Mouse (Mus musculus): ENCODE data around the gene Ube2l3. TPM values are rescaled to one million over a fixed set of nuclear protein-coding genes. Genes with fewer than 3 reads are reported as not detected.

Ube2l3 gene
- polyA plus RNA-seq, 1 experiment from 2014 or later = 348 TPM

GRCm38 (mm10) chr16:17204990-17205389 is 2.5 kb upstream of the Ube2l3 start:
- no peak overlapping the region for H3K27ac ChIP-seq
- ATAC-seq (ENCODE audit: insufficient number of reproducible peaks, insufficient read depth, low FRiP score, low TSS enrichment, low read depth) = no peak
- no peak overlapping the region for H3K4me2 ChIP-seq
- H3K4me1 ChIP-seq = peaks cover 20% of the 10 kb centered on the region
- 4% methylated on average over 6 of the region's 6 CpGs for WGBS
- H3K36me3 ChIP-seq = no peaks in the 10 kb centered on the region
- H3K9ac ChIP-seq = no peak overlapping the region
- H3K9me3 ChIP-seq = no peaks in the 10 kb centered on the region
- H3K4me3 ChIP-seq = no peak overlapping the region
- peaks cover 39% of the 10 kb centered on the region for H3K27me3 ChIP-seq

GRCm38 (mm10) chr16:17201977-17202376 is 472 bp downstream of the Ube2l3 start:
- Histone ChIP-seq H3K4me1 (peaks cover 14% of the 10 kb centered on the region), H3K9ac (no peak overlapping the region), H3K36me3 (peaks cover 8% of the 10 kb centered on the region), H3K27ac (no peak overlapping the region), H3K4me3 (no peak overlapping the region), H3K27me3 (peaks cover 12% of the 10 kb centered on the region), H3K4me2 (peak overlapping the region; percentile 78; the same call in 1 of the 2 replicates), H3K9me3 (no peaks in the 10 kb centered on the region)
- WGBS = 52% methylated on average over 2 of the region's 2 CpGs
- no peak for ATAC-seq (ENCODE audit: insufficient number of reproducible peaks, insufficient read depth, low FRiP score, low TSS enrichment, low read depth)

- peaks cover 14% of the 10 kb centered on the region for H3K4me1 ChIP-seq
- peak overlapping the region; percentile 84 for H3K27ac ChIP-seq
- no peaks in the 10 kb centered on the region for H3K9me3 ChIP-seq
- under 1% methylated on average over 72 of the region's 72 CpGs for WGBS
- H3K4me2 ChIP-seq = peak overlapping the region; percentile 78
- peaks cover 8% of the 10 kb centered on the region for H3K36me3 ChIP-seq
- peaks cover 3% of the 10 kb centered on the region for H3K27me3 ChIP-seq
- H3K4me3 ChIP-seq = peak overlapping the region; percentile 100
- ATAC-seq (ENCODE audit: insufficient number of reproducible peaks, insufficient read depth, low FRiP score, low TSS enrichment, low read depth) = peak; percentile 84
- H3K9ac ChIP-seq = peak overlapping the region; percentile 100
These were observed 1.3 kb downstream of the Ube2l3 start for GRCm38 (mm10) chr16:17200953-17201707.

- WGBS = 4% methylated on average over 24 of the region's 24 CpGs
- peak overlapping the region; percentile 100 for H3K4me3 ChIP-seq
- peak overlapping the region; percentile 78 for H3K4me2 ChIP-seq
- ATAC-seq (ENCODE audit: insufficient number of reproducible peaks, insufficient read depth, low FRiP score, low TSS enrichment, low read depth) = no peak
- H3K27ac ChIP-seq = peak overlapping the region; percentile 84
- H3K36me3 ChIP-seq = peaks cover 8% of the 10 kb centered on the region
- peaks cover 14% of the 10 kb centered on the region for H3K4me1 ChIP-seq
- no peaks in the 10 kb centered on the region for H3K27me3 ChIP-seq
- H3K9me3 ChIP-seq = no peaks in the 10 kb centered on the region
- H3K9ac ChIP-seq = peak overlapping the region; percentile 100
These were observed 2.1 kb downstream of the Ube2l3 start for GRCm38 (mm10) chr16:17200121-17200952.

GRCm38 (mm10) chr16:17193823-17194222 is 8.6 kb downstream of the Ube2l3 start:
- H3K4me1 ChIP-seq = no peaks in the 10 kb centered on the region
- 94% methylated on average over 4 of the region's 4 CpGs for WGBS
- H3K4me3 ChIP-seq = no peak overlapping the region
- no peaks in the 10 kb centered on the region for H3K27me3 ChIP-seq
- H3K36me3 ChIP-seq = peaks cover 22% of the 10 kb centered on the region
- H3K27ac ChIP-seq = no peak overlapping the region
- H3K9me3 ChIP-seq = no peaks in the 10 kb centered on the region
- no peak for ATAC-seq (ENCODE audit: insufficient number of reproducible peaks, insufficient read depth, low FRiP score, low TSS enrichment, low read depth)
- no peak overlapping the region for H3K9ac ChIP-seq
- H3K4me2 ChIP-seq = no peak overlapping the region

- ATAC-seq (ENCODE audit: insufficient number of reproducible peaks, insufficient read depth, low FRiP score, low TSS enrichment, low read depth) = no peak
- Histone ChIP-seq H3K27ac (no peak overlapping the region), H3K36me3 (peaks cover 14% of the 10 kb centered on the region)
These were observed 17.0 kb downstream of the Ube2l3 start for GRCm38 (mm10) chr16:17185475-17185874.

GRCm38 (mm10) chr16:17183003-17183402 is 19.4 kb downstream of the Ube2l3 start:
- Histone ChIP-seq H3K27ac (no peak overlapping the region), H3K36me3 (peaks cover 21% of the 10 kb centered on the region), H3K4me1 (no peaks in the 10 kb centered on the region), H3K9ac (no peak overlapping the region), H3K27me3 (no peaks in the 10 kb centered on the region), H3K4me3 (no peak overlapping the region), H3K9me3 (peaks cover 3% of the 10 kb centered on the region; the same call in 1 of the 2 replicates), H3K4me2 (no peak overlapping the region)
- no peak for ATAC-seq (ENCODE audit: insufficient number of reproducible peaks, insufficient read depth, low FRiP score, low TSS enrichment, low read depth)
- 84% methylated on average over 3 of the region's 3 CpGs for WGBS

More at GRCm38 (mm10) chr16:17185475-17185874, 17.0 kb downstream of the Ube2l3 start:
- H3K4me3 ChIP-seq = no peak overlapping the region
- H3K9me3 ChIP-seq = peaks cover 3% of the 10 kb centered on the region; the same call in 1 of the 2 replicates
- H3K9ac ChIP-seq = no peak overlapping the region
- no peaks in the 10 kb centered on the region for H3K4me1 ChIP-seq
- H3K27me3 ChIP-seq = no peaks in the 10 kb centered on the region
- no peak overlapping the region for H3K4me2 ChIP-seq

GRCm38 (mm10) chr16:17182136-17182535 is 20.3 kb downstream of the Ube2l3 start:
- ATAC-seq (ENCODE audit: insufficient number of reproducible peaks, insufficient read depth, low FRiP score, low TSS enrichment, low read depth) = no peak
- Histone ChIP-seq H3K9ac (no peak overlapping the region), H3K36me3 (peaks cover 25% of the 10 kb centered on the region), H3K9me3 (peaks cover 3% of the 10 kb centered on the region; the same call in 1 of the 2 replicates), H3K4me1 (no peaks in the 10 kb centered on the region), H3K27me3 (no peaks in the 10 kb centered on the region), H3K27ac (no peak overlapping the region), H3K4me2 (no peak overlapping the region), H3K4me3 (no peak overlapping the region)
- 67% methylated on average over 2 of the region's 2 CpGs for WGBS

GRCm38 (mm10) chr16:17181382-17181781 is 21.1 kb downstream of the Ube2l3 start:
- Histone ChIP-seq H3K27ac (no peak overlapping the region), H3K9me3 (peaks cover 3% of the 10 kb centered on the region; the same call in 1 of the 2 replicates), H3K36me3 (peaks cover 25% of the 10 kb centered on the region), H3K27me3 (no peaks in the 10 kb centered on the region), H3K4me2 (no peak overlapping the region), H3K4me1 (no peaks in the 10 kb centered on the region), H3K4me3 (no peak overlapping the region), H3K9ac (no peak overlapping the region)
- 85% methylated on average over 4 of the region's 4 CpGs for WGBS
- ATAC-seq (ENCODE audit: insufficient number of reproducible peaks, insufficient read depth, low FRiP score, low TSS enrichment, low read depth) = no peak

GRCm38 (mm10) chr16:17179706-17180105 is 22.7 kb downstream of the Ube2l3 start:
- H3K36me3 ChIP-seq = peaks cover 25% of the 10 kb centered on the region

GRCm38 (mm10) chr16:17177623-17178170 is 24.8 kb downstream of the Ube2l3 start:
- Histone ChIP-seq H3K4me3 (no peak overlapping the region), H3K27ac (no peak overlapping the region), H3K36me3 (peaks cover 46% of the 10 kb centered on the region), H3K4me2 (no peak overlapping the region), H3K4me1 (no peaks in the 10 kb centered on the region), H3K27me3 (no peaks in the 10 kb centered on the region), H3K9me3 (no peaks in the 10 kb centered on the region), H3K9ac (no peak overlapping the region)
- 94% methylated on average over 1 of the region's 1 CpGs for WGBS
- no peak for ATAC-seq (ENCODE audit: insufficient number of reproducible peaks, insufficient read depth, low FRiP score, low TSS enrichment, low read depth)

More at GRCm38 (mm10) chr16:17179706-17180105, 22.7 kb downstream of the Ube2l3 start:
- Histone ChIP-seq H3K4me2 (no peak overlapping the region), H3K4me3 (no peak overlapping the region), H3K27me3 (no peaks in the 10 kb centered on the region), H3K9me3 (peaks cover 3% of the 10 kb centered on the region; the same call in 1 of the 2 replicates), H3K9ac (no peak overlapping the region), H3K4me1 (no peaks in the 10 kb centered on the region), H3K27ac (no peak overlapping the region)
- ATAC-seq (ENCODE audit: insufficient number of reproducible peaks, insufficient read depth, low FRiP score, low TSS enrichment, low read depth) = no peak
- 95% methylated on average over 3 of the region's 3 CpGs for WGBS
